Mouse (Mus musculus) mesoderm, embryonic 11.5 days (tissue): ENCODE data around the gene Tmem38a.

Experiments
- DNase-seq: peaks from one replicate; pipeline ENCODE4 v3.0.0-alpha.2; 2012; ENCODE audit warnings: low read depth, low spot score

Gene Tmem38a

GRCm38 (mm10) chr8:72571611-72572473 lies at the start of gene Tmem38a:
Gene Tmem38a, plus strand, starts transcription at chr8:72572055.
- DNase-seq = peak; percentile 76

GRCm38 (mm10) chr8:72532103-72532502 lies 39.8 kb upstream of the Tmem38a start:
- no peak for DNase-seq

DNA sequence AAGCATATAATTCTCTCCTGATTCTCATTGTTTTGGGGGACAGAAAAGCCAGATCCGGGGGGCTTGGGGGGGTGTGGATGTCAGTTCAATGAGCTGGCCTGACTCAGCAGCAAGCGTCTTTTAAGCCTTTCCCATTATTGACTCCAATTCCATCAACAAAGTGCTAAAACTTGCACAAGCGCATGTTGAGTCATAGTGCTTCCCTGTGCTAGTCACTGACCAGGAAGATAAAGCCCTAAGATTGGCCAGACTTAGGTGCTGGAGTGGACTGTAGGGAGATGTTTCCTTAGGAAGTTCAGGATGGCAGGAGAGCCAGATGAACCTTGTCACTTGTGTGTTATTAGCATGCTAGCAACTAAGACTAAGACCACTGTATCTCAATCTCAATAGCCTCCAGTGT lies 37.0 kb upstream of the Tmem38a start:
- DNase-seq = no peak

DNA sequence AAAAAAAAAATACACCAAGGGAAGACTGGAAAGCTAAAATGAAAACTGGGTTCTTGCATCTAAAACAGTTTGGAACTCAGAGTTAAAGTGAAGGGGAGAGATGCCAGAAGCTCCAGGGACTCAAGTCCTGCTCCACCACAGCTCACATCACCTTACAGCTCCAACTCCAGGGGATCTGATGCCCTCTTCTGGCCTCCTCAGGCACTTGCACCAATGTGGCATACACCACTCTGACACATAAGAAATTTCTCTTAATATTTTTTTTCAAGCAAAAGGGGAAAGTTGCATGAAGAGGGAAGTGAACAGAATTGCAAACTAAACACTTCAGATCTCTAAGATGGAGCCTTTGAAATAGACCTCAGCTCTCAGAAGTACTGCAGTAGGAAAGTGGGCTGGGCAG lies 32.6 kb upstream of the Tmem38a start:
- peak; percentile 4 for DNase-seq

GRCm38 (mm10) chr8:72547122-72547801 lies 24.6 kb upstream of the Tmem38a start:
- DNase-seq = peak; percentile 4

- peak; percentile 100 for DNase-seq
Measured at GRCm38 (mm10) chr8:72547802-72548643, 23.8 kb upstream of the Tmem38a start, which contains the start of gene Med26. Gene Med26, minus strand, starts transcription at chr8:72548270.

- DNase-seq = no peak
Measured at GRCm38 (mm10) chr8:72548644-72549313, 23.1 kb upstream of the Tmem38a start.

- DNase-seq = no peak
Measured at GRCm38 (mm10) chr8:72549314-72549892, 22.5 kb upstream of the Tmem38a start.

DNA sequence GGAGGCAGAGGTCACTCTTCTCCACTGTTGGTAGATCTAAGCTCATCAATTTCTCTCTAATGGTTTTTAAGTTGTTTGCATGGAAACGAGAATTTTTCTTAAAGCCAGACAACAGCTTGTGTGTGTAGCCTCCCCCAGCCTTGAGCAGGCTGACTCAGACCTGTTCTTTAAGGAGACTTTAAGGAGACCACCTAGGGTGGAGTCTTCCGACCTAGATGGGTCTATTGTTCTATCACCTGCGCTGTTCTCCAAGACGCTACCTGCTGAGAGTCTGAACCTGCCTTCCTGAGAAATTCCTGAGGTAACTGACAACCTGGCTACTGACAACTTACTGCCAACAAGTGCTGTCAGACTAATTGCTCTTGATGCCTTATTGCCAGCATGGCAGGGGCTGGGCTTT lies 16.1 kb upstream of the Tmem38a start:
- no peak for DNase-seq

- DNase-seq = no peak
Measured at GRCm38 (mm10) chr8:72561111-72561689, 10.7 kb upstream of the Tmem38a start.

DNA sequence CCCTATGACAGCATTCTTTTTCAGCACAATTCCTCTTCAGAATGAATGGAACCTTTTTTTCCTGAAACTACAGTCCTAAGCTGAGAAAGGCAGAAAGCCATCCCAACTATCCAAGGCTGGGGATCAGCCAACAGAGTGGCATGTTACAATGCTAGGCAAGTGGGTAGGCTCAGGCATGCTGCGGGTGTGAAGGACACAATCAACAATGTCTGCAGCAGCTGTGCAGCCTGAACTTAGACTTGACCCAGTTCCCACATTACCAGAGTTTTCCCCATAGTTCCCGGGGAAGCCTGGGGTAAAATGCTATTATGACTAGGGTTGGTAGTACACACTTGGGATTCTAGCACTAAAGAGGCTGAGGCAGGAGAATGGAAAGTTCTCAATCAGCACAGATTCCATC lies 5.9 kb upstream of the Tmem38a start:
- DNase-seq = no peak

DNA sequence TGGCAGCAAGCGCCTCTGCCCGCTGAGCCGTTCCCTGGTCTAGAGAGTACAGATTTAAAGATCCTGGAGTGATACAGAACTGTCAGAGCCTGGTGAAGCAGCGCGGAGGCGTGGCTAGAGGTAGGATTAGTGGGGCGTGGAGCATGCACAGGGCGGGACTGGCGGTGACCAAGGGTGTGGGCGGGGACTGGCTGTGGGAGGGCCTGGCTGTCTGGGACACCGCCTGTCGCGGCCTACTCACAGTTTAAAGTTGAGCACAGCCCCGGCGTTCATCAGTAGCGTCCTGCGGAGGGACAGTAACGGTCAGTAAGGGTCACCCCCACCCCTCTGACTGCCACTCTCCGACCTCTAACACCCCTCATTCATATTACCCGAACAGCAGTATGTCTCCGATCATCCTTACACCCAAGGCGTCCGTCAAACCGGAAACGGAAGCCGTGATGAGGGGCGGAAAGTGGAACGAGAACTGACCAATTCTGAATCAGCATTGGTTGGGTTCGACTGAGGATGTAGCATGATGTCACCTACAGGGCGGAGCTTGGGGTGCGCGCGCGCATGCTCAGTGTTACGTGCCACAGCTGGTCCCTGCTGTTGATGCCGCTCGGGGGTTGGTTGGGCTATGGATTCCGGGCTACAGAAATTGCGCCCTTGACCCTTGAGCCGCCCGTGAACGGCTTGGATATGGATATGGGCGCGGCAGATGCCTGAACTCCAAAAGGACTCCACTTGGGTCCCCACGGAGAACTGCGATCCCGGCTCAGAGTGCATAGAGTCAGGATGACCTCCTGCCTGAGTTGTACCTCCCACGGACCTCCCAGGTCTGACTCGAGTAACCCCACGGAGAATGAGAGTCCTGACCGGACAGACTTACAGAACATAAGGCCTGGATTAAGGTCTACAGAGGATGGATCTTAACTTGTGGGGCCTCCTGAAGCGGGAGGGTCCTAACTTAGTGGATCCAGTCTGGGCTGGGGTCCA lies 933 bp upstream of the Tmem38a start, which contains the start of gene Smim7:
Gene Smim7, minus strand, starts transcription at position 456 of the 978 bp plus-strand sequence.
- DNase-seq = peak; percentile 98

GRCm38 (mm10) chr8:72572507-72572906 lies 652 bp downstream of the Tmem38a start:
- DNase-seq = no peak

DNA sequence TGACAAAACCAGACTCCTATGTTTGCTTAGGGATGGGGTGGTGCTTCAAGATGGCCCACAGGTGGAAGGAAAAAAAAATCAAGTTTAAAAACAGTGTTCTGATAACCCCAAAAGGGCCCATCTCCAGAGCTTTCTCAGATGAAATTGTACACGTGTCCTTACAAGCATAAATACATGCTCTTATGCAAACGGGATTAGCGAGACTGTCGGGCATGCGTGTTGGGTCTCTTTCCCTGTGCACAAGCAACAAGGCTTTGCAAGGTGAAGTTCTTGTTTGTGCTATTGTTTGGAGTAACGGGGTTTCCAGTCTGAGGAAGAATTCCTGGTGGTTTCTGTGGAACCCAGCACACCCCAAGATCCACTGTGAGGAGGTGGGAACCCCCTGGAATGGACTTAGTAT lies 1.6 kb downstream of the Tmem38a start:
- no peak for DNase-seq

- no peak for DNase-seq
Measured at GRCm38 (mm10) chr8:72575915-72576314, 4.1 kb downstream of the Tmem38a start.

- no peak for DNase-seq
Measured at GRCm38 (mm10) chr8:72577266-72577665, 5.4 kb downstream of the Tmem38a start.

GRCm38 (mm10) chr8:72577941-72578340 lies 6.1 kb downstream of the Tmem38a start:
- DNase-seq = peak; percentile 1

GRCm38 (mm10) chr8:72579374-72579773 lies 7.5 kb downstream of the Tmem38a start:
- DNase-seq = no peak

GRCm38 (mm10) chr8:72583056-72583771 lies 11.4 kb downstream of the Tmem38a start:
- DNase-seq = no peak
